Mouse (Mus musculus) telencephalon, adult 2 months (tissue): ENCODE results near the gene Bcl2l12.

ENCODE experiments used
- DNase-seq: peaks from one replicate; pipeline ENCODE4 v3.0.0-alpha.2; 2011; ENCODE audit warnings: low read depth, low spot score

The Bcl2l12 gene

GRCm38 (mm10) chr7:44986879-44987718 is 11.4 kb downstream of the Bcl2l12 start:
- DNase-seq: no peak

- peak; percentile 100 for DNase-seq
Observed at GRCm38 (mm10) chr7:44986192-44986878, 12.2 kb downstream of the Bcl2l12 start, which contains the start of gene Prmt1. Prmt1 (minus strand) TSS chr7:44986568.

GRCm38 (mm10) chr7:44985595-44986191 is 12.8 kb downstream of the Bcl2l12 start:
- DNase-seq: no peak

GRCm38 (mm10) chr7:44984833-44985164 is 13.7 kb downstream of the Bcl2l12 start:
- DNase-seq: no peak

- no peak for DNase-seq
Observed at GRCm38 (mm10) chr7:44983944-44984832, 14.3 kb downstream of the Bcl2l12 start.

GRCm38 (mm10) chr7:44983085-44983484 is 15.4 kb downstream of the Bcl2l12 start:
- no peak for DNase-seq

GRCm38 (mm10) chr7:44981539-44981938 is 17.0 kb downstream of the Bcl2l12 start:
- no peak for DNase-seq

GRCm38 (mm10) chr7:44978300-44978699 is 20.2 kb downstream of the Bcl2l12 start:
- DNase-seq: no peak

- DNase-seq: no peak
Observed at GRCm38 (mm10) chr7:44975117-44975419, 23.4 kb downstream of the Bcl2l12 start.

GRCm38 (mm10) chr7:44974383-44975116 is 24.0 kb downstream of the Bcl2l12 start, which contains the start of gene Cpt1c:
Cpt1c (minus strand) TSS chr7:44974851.
- peak; percentile 93 for DNase-seq

- DNase-seq: no peak
Observed at GRCm38 (mm10) chr7:44973415-44974130, 24.9 kb downstream of the Bcl2l12 start.

- DNase-seq: no peak
Observed at GRCm38 (mm10) chr7:44971142-44971541, 27.4 kb downstream of the Bcl2l12 start.

- peak; percentile 86 for DNase-seq
Observed at GRCm38 (mm10) chr7:44970231-44970691, 28.3 kb downstream of the Bcl2l12 start.

- no peak for DNase-seq
Observed at GRCm38 (mm10) chr7:44966638-44967037, 31.9 kb downstream of the Bcl2l12 start.

GRCm38 (mm10) chr7:44965975-44966374 is 32.5 kb downstream of the Bcl2l12 start:
- no peak for DNase-seq

GRCm38 (mm10) chr7:44964990-44965389 is 33.5 kb downstream of the Bcl2l12 start:
- no peak for DNase-seq

GRCm38 (mm10) chr7:44962831-44963230 is 35.7 kb downstream of the Bcl2l12 start:
- DNase-seq: no peak

GRCm38 (mm10) chr7:44962337-44962736 is 36.2 kb downstream of the Bcl2l12 start:
- no peak for DNase-seq

- DNase-seq: no peak
Observed at GRCm38 (mm10) chr7:44960512-44960910, 38.0 kb downstream of the Bcl2l12 start.

GRCm38 (mm10) chr7:44959874-44960511 is 38.5 kb downstream of the Bcl2l12 start:
- no peak for DNase-seq
